Mouse (Mus musculus) T-helper 1 cell (primary cell): ENCODE measurements at regions not wholly inside any gene's neighbourhood (a gene's known extent, or its start where the extent isn't known, plus 50 kb on each side); places are given as distances from the start of the nearest gene placed in this dataset.

Experiments
- in situ Hi-C: fragments of 300-600 bp; cut with MboI, MseI; formaldehyde crosslinking; loops from one replicate; pipeline ENCODE4 v1.15.1; 2025; ENCODE audit warnings: high pct_unique_total_duplicates

- in situ Hi-C loops, result no loop called here
Measured at GRCm38 (mm10) chr14:18394071-18394745, 62.5 kb upstream of the Ube2e1 start.

- in situ Hi-C loops, result no loop called here
Measured at GRCm38 (mm10) chr14:18391824-18392486, 60.3 kb upstream of the Ube2e1 start.

GRCm38 (mm10) chr14:18389390-18389789 lies 57.7 kb upstream of the Ube2e1 start:
- in situ Hi-C loops, result loop anchor here (10.0 kb wide), 1 partner anchor 485 kb away; no protein-coding TSS in a partner anchor

GRCm38 (mm10) chr14:18385953-18386668 lies 54.5 kb upstream of the Ube2e1 start:
- in situ Hi-C loops, result loop anchor here (10.0 kb wide), 1 partner anchor 489 kb away; no protein-coding TSS in a partner anchor
